Mouse (Mus musculus) erythroblast, embryonic 14.5 days (primary cell): ENCODE measurements around the gene Snrpf.

Source experiments
- GATA1 ChIP-seq: IDR thresholded peaks from 2 replicates; pipeline ENCODE4 v1.6.1; 2012; ENCODE audit warnings: low read length, inconsistent platforms, mixed read lengths
- TAL1 ChIP-seq: IDR thresholded peaks from 3 replicates; pipeline ENCODE4 v1.6.1; 2012; ENCODE audit warnings: low read length, inconsistent platforms, mixed read lengths

DNA sequence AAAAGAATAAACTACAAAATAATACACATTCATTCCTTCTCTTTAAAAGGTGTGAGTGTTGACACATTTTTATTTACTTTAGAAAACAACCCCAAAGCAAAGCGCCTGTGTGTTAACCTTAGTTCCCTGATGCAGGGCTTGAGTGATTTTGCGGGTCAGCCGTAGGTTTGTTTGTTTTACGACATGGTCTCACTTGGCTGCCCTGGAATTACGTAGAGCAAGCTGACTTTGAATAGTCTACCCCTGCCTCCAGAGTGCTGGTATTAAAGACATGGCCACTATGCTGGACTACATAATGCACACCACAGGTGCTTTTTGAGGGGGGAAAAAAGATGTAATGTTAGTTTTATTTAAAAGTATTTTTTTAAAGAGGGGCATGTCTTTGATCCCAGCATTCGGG, 50.7 kb downstream of the Snrpf start:
- no peak for TF ChIP-seq GATA1
- TF ChIP-seq TAL1 = no peak
